Mouse (Mus musculus) olfactory bulb, adult 2 months (tissue): ENCODE measurements around the gene Mpnd.

Experiments used
- CTCF ChIP-seq: fragments of 200-500 bp; IDR thresholded peaks from 2 replicates; pipeline ENCODE4 v1.5.1; 2012; ENCODE audit warnings: low read depth, mild to moderate bottlenecking, low read length, moderate library complexity; ENCODE audit not compliant: insufficient read depth
- POLR2A ChIP-seq: fragments of 200-500 bp; IDR thresholded peaks from 2 replicates; pipeline ENCODE4 v1.6.1; 2012; ENCODE audit warnings: mild to moderate bottlenecking, low read depth, low read length, moderate library complexity; ENCODE audit not compliant: insufficient read depth

DNA sequence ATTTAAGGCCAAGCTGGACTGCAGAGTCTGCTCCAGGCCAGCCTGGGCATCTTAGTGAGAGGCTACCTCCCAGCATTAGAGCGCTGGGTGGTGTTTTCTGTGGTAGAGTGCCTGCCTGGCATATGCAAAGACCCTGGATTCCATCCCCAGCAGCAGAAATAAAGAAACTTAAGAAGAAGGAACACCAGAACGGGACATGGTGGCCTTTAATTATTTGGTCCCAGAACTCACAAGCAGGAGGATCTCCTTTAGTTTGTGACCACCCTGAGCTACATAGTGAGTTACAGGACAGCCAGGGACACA, 47.0 kb upstream of the Mpnd start:
- TF ChIP-seq CTCF (no peak), POLR2A (no peak)
